Mouse (Mus musculus) adipocyte (in vitro differentiated cells): ENCODE data around the gene Dpp4.
A peak's percentile ranks its signal among the peaks of the same experiment; 100 is the strongest.

Experiments used
- DNase-seq: peaks from one replicate; pipeline ENCODE4 v3.0.0-alpha.2; 2016; ENCODE audit warnings: low spot score

The Dpp4 gene

DNA sequence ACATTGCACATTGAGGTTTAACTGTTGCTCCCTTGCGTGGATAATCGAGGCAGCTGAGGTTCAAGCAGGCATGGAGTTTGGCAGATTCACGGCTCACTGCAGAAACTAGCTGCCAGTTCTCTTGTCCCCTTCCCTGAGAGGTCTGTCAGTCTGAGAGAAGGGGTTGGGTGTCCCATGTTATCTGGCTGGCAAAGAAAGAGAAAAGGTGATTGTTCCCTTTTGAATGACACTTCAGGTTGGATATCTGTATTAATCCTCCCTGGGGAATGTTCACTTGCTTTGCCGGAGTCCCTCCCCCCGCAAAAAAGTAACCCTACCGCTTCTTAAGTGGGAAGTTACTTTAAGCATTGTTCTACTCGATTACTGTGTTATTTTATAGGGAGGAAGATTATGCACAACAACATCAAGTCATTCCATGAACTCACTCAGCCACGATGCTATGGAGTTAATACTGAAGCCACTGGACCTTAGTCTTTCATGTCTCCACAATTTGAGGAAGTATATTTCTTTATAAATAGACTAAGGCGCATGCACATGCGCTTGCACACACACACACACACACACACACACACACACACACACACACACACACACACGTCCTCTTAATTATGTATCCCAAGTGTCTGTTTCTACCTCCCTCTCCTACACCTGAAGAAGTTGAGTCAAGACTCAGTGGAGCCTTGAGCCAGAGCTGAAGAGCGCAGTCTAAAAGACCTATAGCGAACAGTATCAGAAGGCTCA is at the start of gene Dpp4:
Gene Dpp4, minus strand, starts transcription at position 151 of the 741 bp plus-strand sequence.
- DNase-seq = no peak

DNA sequence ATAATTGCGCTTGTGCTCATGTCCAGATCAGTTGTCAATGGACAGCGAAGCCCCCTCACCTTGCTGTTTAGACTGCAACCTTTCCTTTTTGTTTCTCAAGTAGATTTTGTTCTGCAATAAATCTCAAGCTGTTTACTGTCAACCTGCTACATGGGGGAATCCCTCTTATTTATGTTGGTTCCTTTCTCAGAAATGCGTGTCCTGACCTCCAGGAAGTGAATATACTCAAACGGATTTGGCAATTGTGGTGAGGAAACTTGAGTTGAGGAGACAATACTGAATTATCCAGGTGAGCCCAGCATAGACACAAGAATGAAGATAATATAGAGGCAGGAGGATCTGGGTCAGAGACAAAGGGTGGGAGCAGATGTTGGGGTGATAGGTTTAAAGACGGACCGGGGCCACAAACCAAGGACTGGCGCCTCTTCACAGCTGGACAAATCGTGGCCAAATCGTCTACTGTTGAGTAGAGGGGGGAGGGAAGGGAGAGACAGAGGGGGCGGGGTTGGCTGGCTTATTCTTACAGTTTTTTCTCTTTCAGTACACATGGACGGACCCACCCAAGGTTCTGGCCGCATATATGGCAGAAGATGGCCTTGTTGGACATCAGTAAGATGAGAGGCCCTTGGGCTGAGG is 48.9 kb upstream of the Dpp4 start:
- DNase-seq = no peak

DNA sequence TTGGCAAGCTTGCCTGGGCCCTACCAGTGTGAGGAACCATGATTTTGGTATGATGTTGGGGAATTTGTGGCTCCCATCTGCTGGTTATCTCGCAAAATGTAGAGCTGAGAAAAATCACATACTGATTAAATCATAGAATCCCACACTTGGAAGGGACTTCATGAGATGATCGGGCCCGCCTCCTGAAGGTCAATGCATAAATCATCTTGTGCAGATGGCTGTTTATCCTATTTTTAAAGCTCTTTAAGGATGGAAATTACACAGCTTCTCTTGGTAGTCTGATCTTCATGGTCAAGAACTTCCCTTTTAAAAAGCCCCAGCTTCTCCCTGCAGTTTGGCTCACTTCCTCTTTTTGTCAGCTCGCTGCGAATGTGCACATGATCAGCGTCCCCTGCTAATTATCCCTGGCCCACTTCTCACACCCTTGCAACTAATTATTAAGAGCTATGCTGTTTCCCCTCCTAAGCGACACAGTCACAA is 48.2 kb upstream of the Dpp4 start:
- DNase-seq = no peak

DNA sequence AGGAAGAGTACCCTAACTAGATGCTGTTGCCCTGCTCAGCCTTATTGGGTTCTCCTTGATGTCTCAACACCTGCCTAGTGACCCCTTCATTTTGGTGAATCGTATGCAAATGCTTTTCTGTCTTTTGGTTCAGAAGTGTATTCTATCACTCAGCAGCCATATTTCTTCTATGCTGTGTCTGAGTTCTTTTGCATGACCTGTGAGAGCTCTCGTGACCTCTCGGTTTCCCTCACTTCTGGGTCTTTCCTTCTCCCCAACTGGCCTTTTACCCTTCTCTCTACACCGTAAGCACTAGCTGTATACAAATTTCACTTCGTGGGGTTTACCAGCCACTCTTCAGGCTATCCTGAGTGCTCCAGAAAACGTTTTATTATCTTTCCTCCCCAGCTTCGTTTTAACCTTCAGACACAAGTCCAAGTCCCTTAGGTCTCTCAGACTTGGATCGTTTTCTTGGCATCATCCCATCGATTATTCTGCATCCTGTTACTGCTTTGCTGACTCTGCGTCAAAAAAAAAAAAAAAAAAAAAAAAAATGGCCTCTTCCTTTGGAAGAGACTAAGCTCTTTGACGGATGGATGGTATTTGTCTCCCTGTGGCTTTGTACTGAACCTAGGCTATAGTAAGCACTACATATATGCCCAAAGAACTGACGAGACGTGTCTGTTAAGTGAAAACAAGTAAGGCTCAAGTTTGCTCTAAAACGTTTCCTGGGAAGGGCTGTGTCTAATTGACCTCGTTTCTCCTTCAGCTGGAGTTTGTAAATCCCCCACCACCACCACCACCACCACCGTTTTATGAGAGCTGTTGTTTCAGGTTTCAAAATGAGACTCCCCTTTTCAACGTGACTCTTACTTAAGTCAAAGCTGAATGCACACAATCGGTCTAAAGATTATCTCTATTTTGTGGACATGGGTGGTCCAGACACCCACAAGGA is 47.5 kb upstream of the Dpp4 start:
- no peak for DNase-seq

DNA sequence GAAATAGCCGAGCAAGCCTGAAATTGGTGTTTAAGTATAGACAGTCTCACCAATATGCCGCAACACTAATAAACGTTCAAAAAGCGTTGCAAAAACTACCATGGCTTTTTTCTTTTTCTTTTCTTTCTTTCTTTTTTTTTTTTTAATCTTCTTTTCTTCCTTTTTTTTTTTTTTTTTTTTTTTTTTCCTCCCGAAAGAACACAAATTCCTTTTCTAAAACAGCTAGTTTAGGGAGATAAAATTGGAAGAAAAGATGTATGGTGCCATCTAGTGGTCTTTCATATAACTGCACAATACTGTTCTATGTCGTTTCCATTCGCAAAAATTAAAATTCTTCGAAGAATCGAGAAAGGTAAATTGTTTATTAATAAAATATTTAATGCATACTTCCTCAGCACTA is 46.0 kb upstream of the Dpp4 start:
- DNase-seq = peak; percentile 50

DNA sequence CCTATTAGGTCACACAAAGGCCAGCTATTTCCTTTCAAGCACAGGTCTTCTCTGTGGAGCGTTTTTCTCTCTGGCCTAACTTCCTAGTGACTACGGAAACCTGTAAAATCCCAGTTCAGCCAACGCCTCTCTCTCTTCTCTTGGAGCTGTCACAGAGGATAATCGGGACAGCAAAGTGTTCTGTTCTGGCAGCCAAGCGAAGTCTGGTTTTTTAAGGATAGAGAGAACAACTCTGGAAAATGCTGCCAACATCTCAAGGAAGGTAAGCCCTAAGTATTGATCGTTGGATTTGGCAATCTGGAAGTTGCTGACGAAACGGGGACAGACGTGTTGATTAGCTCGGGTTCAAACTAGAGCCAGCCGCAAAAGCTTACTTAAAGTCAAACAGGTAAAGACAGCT is 43.0 kb upstream of the Dpp4 start:
- DNase-seq = no peak

DNA sequence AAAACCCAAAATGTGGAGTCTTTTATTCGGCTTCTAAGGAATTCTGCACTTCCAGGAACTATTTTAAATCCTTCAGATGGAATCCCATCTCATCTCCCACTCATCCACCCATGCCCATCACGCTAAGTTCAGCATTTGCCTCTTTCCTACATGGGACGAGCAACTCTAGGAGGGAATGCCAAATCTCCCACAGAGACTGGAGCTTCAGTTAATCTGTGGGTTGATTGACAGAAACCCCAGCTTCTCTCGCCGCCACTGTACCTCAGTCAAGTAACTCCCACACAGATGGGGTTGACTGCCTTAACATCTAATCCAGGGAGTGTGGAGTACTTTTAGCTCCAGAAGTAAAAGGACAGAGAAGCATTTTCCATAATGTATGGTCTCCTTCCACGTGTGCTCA is 42.0 kb upstream of the Dpp4 start:
- DNase-seq = no peak

DNA sequence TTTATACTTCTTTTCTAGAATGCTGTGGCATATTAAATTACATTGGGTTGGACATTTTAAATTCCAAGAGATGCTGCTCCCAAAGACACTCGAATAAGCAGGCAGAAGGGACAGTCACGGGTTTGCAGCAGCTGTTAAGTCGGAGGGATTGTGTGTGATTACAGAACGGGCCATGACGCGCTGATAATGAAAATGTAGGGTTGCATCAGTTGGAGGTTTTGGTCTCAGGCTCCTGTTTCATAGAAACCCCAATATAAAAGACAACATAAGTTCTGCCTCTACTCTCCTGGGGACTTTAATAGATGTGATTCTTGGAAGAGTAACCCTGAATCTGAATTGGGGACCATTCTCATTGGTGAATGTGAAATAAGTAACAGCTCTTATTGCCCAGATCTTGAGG is 38.3 kb upstream of the Dpp4 start:
- DNase-seq = no peak

DNA sequence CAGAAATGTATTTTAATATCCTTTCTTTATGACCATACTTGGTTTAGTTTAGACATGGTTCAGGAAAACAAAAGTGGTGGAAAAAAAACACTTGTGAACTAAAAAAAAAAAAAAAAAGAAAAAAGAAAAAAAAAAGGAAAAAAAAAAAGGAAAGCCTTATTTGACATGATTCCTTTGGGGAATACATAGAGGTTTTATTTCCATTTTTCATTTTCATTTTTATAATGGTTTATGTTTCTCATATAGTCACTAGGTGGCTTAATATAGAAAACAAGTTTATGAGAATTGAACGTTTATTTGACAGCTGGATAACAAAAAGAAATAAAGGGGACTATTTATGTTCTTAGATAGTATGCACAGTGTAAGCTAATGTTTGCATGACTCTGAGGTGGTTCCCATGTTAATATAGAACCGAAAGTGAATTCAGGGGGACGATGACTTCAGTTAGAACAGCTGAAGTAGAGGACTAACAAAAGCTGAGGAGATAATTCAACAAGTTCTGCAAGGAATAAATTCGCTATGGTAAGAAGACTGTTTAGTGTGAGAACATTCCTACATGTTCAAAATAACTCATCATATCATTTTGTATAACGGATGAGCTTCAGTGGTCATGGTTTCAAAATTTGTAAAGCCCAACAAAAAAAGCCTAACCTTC is 37.8 kb upstream of the Dpp4 start:
- no peak for DNase-seq

DNA sequence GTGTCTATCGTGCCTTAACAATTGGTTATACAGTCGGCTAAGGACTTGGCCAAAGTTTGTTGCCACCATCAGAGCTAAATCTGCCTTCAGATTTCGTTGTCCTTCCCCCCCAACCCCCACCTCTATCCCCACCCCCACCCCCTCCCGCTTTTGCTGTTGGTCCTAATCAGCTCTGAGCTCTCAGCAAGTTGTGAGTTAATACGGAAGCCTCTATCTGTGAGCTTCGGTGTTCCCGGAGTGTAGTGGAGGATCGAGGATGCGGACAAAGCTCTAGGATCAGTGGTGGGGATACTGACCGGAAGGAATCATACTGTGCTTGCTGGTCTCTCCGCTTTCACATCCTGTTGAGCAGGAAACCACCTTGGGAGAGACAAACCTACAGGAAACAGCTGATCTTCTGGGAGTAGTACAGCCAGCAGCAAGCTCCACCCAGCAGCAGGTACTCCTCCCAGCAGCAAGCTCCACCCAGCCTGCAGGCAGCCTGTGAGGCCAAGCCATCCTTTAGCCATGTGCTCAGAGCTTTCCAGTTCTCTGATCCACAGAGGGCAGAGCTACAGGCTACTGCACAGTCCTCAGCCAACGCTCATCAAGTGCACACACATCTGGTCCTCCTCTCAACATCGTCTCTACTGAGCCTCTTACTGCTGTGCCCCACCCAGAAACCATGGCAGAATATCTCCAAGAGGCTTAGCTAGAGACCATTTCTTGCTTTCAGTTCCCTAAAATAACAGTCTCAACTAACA is 28.9 kb upstream of the Dpp4 start:
- DNase-seq = no peak

DNA sequence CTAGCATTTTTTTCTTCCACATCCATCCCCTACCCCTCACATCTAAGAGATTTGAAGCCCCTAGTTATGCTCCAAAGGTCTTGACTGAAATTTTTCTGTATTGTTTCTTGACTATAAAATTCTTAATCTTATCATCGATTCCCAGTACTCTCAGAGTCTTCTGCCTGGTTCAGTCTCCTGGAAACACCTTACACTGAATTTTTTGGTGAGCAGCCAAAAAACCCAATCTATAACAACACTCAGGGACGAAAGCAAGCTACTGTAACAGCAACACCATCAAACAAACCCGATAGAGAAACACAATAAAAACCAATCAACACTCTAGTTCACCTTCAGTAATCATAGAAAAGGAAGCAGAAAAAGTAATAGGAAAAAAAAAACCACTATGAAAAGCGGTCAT is 28.1 kb upstream of the Dpp4 start:
- no peak for DNase-seq

DNA sequence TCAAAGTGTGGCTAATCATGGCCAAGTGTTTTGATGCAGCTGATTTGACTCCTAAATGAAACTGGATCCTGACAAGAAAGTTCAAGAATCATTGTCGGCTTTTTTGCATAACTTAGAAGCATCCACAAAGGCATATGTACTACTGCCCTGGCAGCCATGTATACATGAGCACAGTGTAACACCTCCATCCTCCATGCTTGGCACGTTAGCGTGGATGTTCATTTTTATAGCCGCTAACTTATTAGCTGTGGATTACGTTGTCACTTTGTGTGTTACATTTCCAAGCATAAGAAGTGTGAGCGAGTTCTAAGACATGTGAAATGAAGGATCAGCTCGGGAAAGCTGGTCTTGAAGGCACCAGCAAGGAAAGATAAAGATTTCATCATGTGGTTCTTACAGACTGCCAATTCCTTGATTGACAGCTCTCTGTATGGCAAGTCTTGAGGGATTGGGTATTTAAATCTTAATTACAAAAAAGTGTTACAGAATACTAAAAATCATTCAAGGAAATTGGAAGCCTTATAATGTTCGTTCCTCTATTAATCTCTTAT is 19.3 kb upstream of the Dpp4 start:
- DNase-seq = no peak

DNA sequence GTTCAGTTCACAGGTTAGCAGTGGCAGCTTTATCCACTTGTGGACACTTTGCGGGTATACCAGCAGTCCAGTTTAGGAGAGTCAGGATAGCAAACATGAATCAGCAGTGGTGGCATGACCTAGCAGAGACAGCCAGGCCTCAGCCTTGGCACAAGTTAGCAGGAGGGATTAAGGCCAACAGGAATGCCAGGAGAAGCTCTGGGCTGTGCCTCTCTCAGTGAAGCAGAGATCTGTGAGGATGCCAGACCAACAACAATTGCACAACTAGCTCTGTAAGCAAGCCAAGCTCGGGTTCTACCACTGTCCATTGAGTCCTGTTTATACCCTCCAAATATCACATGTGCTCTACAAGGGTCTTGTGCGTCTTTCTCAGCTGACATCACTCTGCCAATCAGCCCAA is 13.9 kb upstream of the Dpp4 start:
- peak; percentile 34 for DNase-seq

DNA sequence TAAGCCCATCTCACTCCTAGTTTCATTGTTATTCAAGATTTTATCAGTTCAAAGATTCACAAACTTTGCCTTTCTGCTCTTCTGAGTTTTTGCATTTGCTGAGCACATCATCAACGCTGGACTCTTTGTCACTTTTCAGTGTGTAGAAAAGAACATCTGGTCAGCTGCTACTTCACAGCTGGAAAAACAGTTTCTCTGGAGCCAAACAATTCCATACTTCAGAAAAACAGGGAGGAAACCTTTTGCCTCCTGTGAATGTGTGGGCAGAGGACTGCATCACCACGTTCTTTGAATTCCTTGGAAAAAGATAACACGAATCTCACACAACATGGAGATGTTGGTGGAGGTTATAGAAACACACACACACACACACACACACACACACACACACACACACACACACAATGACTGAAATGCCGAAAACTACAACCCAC is 11.3 kb upstream of the Dpp4 start:
- DNase-seq = no peak

DNA sequence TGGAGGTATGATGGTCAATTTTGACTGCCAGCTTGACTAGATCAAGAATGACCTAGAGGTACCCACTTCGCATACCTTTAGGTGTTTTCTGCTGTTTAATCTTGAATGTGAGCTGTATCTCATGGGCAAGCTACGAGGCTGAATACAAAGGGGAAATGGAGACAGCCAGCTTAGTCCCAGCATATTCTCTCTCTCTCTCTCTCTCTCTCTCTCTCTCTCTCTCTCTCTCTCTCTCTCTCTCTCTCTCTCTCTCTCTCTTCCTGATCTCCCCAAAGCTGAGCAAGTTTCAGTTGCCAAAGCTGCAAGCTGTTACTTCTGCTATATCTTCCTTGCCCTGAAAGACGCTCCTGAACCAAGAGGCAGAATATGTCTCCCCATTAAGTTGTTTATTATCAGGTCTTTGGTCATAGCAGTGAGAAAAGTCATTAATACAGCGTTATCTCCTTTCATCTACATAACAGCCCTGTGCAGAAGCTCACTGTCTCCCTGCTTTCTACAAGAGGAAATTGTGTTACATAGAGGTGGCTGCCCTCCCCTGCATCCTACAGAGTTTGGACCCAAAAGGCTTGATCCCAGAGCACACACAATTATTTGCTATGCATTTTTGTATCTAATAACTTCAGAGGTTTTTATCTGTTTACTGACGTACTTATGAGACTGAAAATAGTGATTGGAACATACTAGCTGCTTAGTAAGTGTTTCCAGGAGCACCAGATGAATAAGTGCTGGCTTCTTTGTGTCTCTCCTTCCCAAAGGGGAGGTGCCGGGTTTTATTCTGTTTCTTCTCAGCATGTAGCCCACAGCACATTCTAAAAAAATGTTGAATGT is 10.7 kb upstream of the Dpp4 start:
- DNase-seq = no peak

DNA sequence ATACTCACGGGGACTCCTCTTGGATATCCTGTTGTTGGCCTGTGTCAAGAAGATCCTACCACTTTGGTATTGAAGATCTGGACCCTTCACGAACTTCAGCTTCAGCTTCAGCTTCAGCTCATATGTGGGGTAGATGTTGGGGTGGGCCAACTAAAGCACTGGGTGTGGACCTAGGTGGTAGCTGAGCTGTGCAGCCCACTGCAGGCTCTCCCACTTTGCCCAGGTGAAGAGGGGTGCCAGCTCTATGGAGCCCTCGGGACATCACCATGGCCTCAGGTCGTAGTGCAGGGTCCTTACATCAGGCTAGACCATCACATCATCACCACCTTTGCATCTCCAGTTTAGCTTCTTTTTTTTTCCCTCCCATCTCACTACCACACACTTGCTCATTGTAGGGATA is 9.2 kb upstream of the Dpp4 start:
- DNase-seq = no peak

DNA sequence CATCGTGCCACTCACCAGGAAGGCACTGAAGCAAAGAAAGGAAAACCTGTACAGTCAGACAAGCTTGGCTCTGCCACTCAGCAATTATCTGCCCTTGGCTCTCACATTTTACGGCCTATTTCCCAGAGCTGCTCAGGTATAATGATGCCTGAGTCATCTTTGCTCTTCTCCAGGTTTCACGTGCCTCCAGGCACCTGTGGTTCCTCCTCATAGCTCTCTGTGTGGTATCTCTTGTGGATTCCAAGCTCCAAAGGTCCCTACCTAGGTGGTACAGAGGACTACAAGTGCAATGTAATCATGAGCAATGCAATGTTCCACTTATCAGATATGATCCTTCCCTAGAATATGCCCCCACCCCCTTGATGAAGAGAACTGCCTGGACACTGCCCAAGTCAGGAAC is 8.0 kb upstream of the Dpp4 start:
- DNase-seq = no peak

DNA sequence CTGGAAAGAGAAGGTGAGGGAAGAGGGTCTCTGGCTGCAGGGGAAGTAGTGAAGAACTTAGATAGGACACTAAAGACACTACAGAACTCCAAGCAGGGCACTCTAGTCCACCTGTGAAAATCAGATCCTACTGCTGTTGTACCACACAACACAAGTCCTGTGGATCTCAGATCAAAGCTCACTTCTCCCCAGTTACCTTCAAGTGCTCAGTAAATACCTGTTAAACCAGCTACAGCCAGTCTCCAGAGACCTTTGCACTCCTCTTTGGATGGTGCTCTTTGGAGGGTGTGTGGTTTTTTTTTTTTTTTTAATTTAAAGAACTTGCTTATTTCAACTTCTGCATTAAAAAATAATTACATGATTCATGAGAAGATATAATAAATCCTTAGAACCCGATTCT is 5.2 kb upstream of the Dpp4 start:
- DNase-seq = no peak

DNA sequence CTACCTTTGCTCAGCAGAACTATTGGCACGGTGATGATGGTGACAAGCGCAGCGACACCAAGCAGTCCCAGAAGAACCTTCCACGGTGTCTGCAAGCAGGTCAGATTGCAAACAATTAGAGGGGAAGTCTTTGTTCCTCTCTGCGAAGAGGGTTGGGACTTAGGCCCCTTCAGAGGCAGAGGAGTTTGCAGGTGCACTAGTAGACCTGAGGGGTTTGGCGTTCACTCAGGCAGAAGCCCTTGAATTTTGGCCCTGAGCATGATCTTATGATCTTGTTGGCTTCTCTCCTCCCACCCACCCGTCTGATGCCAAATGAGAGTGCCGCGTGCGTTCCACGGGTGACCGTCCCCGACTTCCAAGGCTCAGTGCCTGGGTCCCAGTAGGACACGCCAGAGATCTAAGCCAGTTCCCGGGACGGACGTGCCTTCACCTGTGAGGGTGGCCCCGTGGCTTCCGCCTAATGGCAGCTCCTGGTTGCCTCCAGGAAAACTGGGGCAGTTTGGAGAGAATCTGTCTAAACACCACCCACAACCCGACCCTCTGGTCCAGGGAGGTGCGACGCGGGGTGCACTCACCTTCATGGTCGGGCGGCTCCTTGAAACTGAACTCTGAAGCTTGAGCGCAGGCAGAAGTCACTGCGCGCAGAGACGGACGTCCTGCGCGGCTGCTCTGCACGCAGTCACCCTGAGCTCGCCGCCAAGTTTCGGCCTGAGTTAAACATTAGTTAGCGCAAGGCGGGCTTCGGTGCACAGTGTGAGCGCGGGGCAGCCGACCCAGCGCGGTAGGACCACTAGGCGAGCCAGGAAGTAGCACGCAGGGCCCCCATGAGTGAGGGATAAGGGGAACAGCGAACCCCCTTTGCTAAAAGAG is 585 bp downstream of the Dpp4 start:
- DNase-seq = no peak
